Mouse (Mus musculus): Measurements from ENCODE around the gene Fgfr2.

- TF ChIP-seq CTCF (IDR thresholded peaks at IDR 0.05; ENCODE audit: low read depth) (no peak), EP300 (IDR thresholded peaks at IDR 0.05; ENCODE audit: low read depth) (no peak)
Observed at GRCm38 (mm10) chr7:132730510-132730909, 392.6 kb downstream of the Fgfr2 start.

Measured in liver, postnatal 0 days (tissue).